22 mouse cellular contexts compared by ENCODE assay signal in genomic region chr11:75906556-75906955, GRCm38 (mm10). TPM values are rescaled to one million over a fixed set of nuclear protein-coding genes. Genes with fewer than 3 reads are reported as not detected.
A peak's percentile ranks its signal among the peaks of the same experiment; 100 is the strongest.
DNase-seq lines count a peak whose midpoint lies in the region; ATAC-seq and TF ChIP-seq lines count a peak whose summit lies in the region.
"Had no signal": no experiment of that assay in that cellular context is flagged by ENCODE, and none has a peak within 500 bp of the region (broad histone marks: within the 10 kb centered on the region; RNA-seq: fewer than 3 reads in every experiment).

No protein-coding gene starts in this region.

- TF ChIP-seq CTCF in layer of hippocampus, adult 2 months (conservative IDR thresholded peaks at IDR 0.05), result no peak

- no peaks in the 10 kb centered on the region for H3K9me3 ChIP-seq in midbrain, embryonic 11.5 days (ENCODE audit: control insufficient read depth, low read length)
- H3K9me3 ChIP-seq in midbrain, embryonic 16.5 days (replicated peaks; ENCODE audit: control insufficient read depth, low read length, poor library complexity, severe bottlenecking), result no peaks in the 10 kb centered on the region
- peaks cover 3% of the 10 kb centered on the region; the same call in 1 of the 2 replicates for H3K9me3 ChIP-seq in kidney, embryonic 14.5 days (ENCODE audit: control insufficient read depth, low read length)
- H3K9me3 ChIP-seq: hindbrain, embryonic 12.5 days; midbrain, embryonic 12.5 days had no signal

- WGBS in midbrain, embryonic 11.5 days, result 60% methylated on average over 12 of the region's 12 CpGs
- 57% methylated on average over 12 of the region's 12 CpGs for WGBS in midbrain, embryonic 16.5 days
- 32% methylated on average over 12 of the region's 12 CpGs for WGBS in kidney, embryonic 14.5 days

- no peak overlapping the region for H3K9ac ChIP-seq in midbrain, embryonic 11.5 days (ENCODE audit: low read length)
- no peak overlapping the region for H3K9ac ChIP-seq in midbrain, embryonic 16.5 days (ENCODE audit: low read depth, low read length)
- peak overlapping the region; percentile 25; the same call in 1 of the 2 replicates for H3K9ac ChIP-seq in kidney, embryonic 14.5 days (ENCODE audit: low read depth, low read length)
- H3K9ac ChIP-seq: forebrain, postnatal 0 days; heart, embryonic 13.5 days; hindbrain, embryonic 12.5 days; limb, embryonic 12.5 days; liver, postnatal 0 days; midbrain, embryonic 12.5 days had no signal

- H3K27ac ChIP-seq in midbrain, embryonic 11.5 days (ENCODE audit: low read depth, low read length), result no peak overlapping the region
- H3K27ac ChIP-seq in midbrain, embryonic 16.5 days (ENCODE audit: low read length), result no peak overlapping the region
- peak overlapping the region; percentile 87 for H3K27ac ChIP-seq in kidney, embryonic 14.5 days (ENCODE audit: low read depth, low read length)
- H3K27ac ChIP-seq in layer of hippocampus, adult 2 months, result no peak overlapping the region
- H3K27ac ChIP-seq: heart, embryonic 13.5 days; hindbrain, embryonic 12.5 days; limb, embryonic 12.5 days; midbrain, embryonic 12.5 days had no signal

- no peak overlapping the region for H3K4me3 ChIP-seq in midbrain, embryonic 11.5 days (ENCODE audit: low read depth, low read length)
- H3K4me3 ChIP-seq in midbrain, embryonic 16.5 days (ENCODE audit: low read depth, low read length), result no peak overlapping the region
- H3K4me3 ChIP-seq in kidney, embryonic 14.5 days (ENCODE audit: low read length), result peak overlapping the region; percentile 6; the same call in 1 of the 2 replicates
- no peak overlapping the region for H3K4me3 ChIP-seq in layer of hippocampus, adult 2 months
- H3K4me3 ChIP-seq: heart, embryonic 13.5 days; hindbrain, embryonic 12.5 days; limb, embryonic 12.5 days; midbrain, embryonic 12.5 days had no signal

- no peaks in the 10 kb centered on the region for H3K36me3 ChIP-seq in midbrain, embryonic 11.5 days (ENCODE audit: control insufficient read depth, insufficient read depth, low read length)
- no peaks in the 10 kb centered on the region for H3K36me3 ChIP-seq in midbrain, embryonic 16.5 days (ENCODE audit: control insufficient read depth, insufficient read depth, low read length)
- no peaks in the 10 kb centered on the region for H3K36me3 ChIP-seq in kidney, embryonic 14.5 days (ENCODE audit: control insufficient read depth, insufficient read depth, low read length)
- H3K36me3 ChIP-seq: hindbrain, embryonic 12.5 days; limb, embryonic 12.5 days; midbrain, embryonic 12.5 days had no signal

- H3K4me1 ChIP-seq in midbrain, embryonic 11.5 days (ENCODE audit: control insufficient read depth, insufficient read depth, low read length), result peaks cover 10% of the 10 kb centered on the region
- H3K4me1 ChIP-seq in midbrain, embryonic 16.5 days (ENCODE audit: control insufficient read depth, insufficient read depth, low read length), result peaks cover 8% of the 10 kb centered on the region
- H3K4me1 ChIP-seq in kidney, embryonic 14.5 days (ENCODE audit: control insufficient read depth, insufficient read depth, low read length), result peaks cover 34% of the 10 kb centered on the region

- peak; percentile 79 for DNase-seq in midbrain, embryonic 11.5 days (ENCODE audit: low spot score, missing footprints)
- DNase-seq in kidney, postnatal 25 days, result peak; percentile 43 to 74
- no peak for DNase-seq in layer of hippocampus, adult 9-10 months (ENCODE audit: low spot score)
- no peak for DNase-seq in layer of hippocampus, adult 2 months (ENCODE audit: low spot score in 2 of 2)
- DNase-seq in urinary bladder, postnatal 10 days (ENCODE audit: low spot score), result no peak
- DNase-seq: adrenal gland, postnatal 14 days; cerebellum, adult 8-10 months; cerebellum, postnatal 36 days; forebrain, postnatal 0 days; gastrocnemius, postnatal 14 days; heart, adult 18-20 months; heart, postnatal 14 days; liver, postnatal 0 days; lung, postnatal 14 days; right cerebral cortex, postnatal 14 days had no signal

- no peak overlapping the region for H3K4me2 ChIP-seq in midbrain, embryonic 11.5 days
- H3K4me2 ChIP-seq in midbrain, embryonic 16.5 days (ENCODE audit: low read length), result no peak overlapping the region
- peak overlapping the region; percentile 29 for H3K4me2 ChIP-seq in kidney, embryonic 14.5 days (replicated peaks; ENCODE audit: low read depth, low read length)
- H3K4me2 ChIP-seq: heart, embryonic 13.5 days; hindbrain, embryonic 12.5 days; limb, embryonic 12.5 days; liver, embryonic 11.5 days; midbrain, embryonic 12.5 days had no signal

- H3K27me3 ChIP-seq in midbrain, embryonic 11.5 days (ENCODE audit: control insufficient read depth, insufficient read depth, low read length), result no peaks in the 10 kb centered on the region
- no peaks in the 10 kb centered on the region for H3K27me3 ChIP-seq in midbrain, embryonic 16.5 days (ENCODE audit: control insufficient read depth, insufficient read depth, low read depth, low read length)
- H3K27me3 ChIP-seq in kidney, embryonic 14.5 days (ENCODE audit: control insufficient read depth, insufficient read depth, low read length), result no peaks in the 10 kb centered on the region
- H3K27me3 ChIP-seq: hindbrain, embryonic 12.5 days; limb, embryonic 12.5 days; midbrain, embryonic 12.5 days had no signal

- no peak for ATAC-seq in midbrain, embryonic 11.5 days (ENCODE audit: low FRiP score)
- ATAC-seq in midbrain, embryonic 16.5 days, result no peak
- peak; percentile 16; the same call in 1 of the 2 replicates for ATAC-seq in kidney, embryonic 14.5 days (ENCODE audit: low FRiP score, low TSS enrichment)
- ATAC-seq: forebrain, postnatal 0 days; liver, postnatal 0 days had no signal

RNA-seq across cellular contexts. Expression of gene Rph3al, which starts 31.7 kb away (rescaled TPM):
- polyA plus RNA-seq in midbrain, embryonic 11.5 days (2014; fragmentation: Nextera tagmentation; extraction: Ambion mirVana), result 0.66 and 1.1 TPM in 2 replicates
- 3.4 and 4.9 TPM in 2 replicates for polyA plus RNA-seq in midbrain, embryonic 16.5 days (2015; fragmentation: Nextera tagmentation; extraction: Ambion mirVana)
- polyA plus RNA-seq in kidney, embryonic 14.5 days (2014; fragmentation: Nextera tagmentation; extraction: Ambion mirVana), result 8.8 and 13.1 TPM in 2 replicates
- total RNA-seq in layer of hippocampus, adult 2 months (2021), result 1 to 10 TPM; 4.8 to 6.3 TPM

Comparison
In these comparisons a context has a peak if more than half of its experiments do, and no peak if none do; other contexts are left out.
1. DNase-seq: peak in midbrain, embryonic 11.5 days (single experiment) and kidney, postnatal 25 days (2 of 2); none in layer of hippocampus, adult 9-10 months (single experiment), layer of hippocampus, adult 2 months (0 of 2) and urinary bladder, postnatal 10 days (single experiment).